16 mouse cellular contexts compared by ENCODE assay signal in genomic region chr2:142891283-142891682, GRCm38 (mm10).
"Had no signal": no experiment of that assay in that cellular context is flagged by ENCODE, and none has a peak within 500 bp of the region (broad histone marks: within the 10 kb centered on the region; RNA-seq: fewer than 3 reads in every experiment).

No protein-coding gene starts in this region.

- H3K4me1 ChIP-seq: liver, embryonic 15.5 days; neural tube, embryonic 13.5 days had no signal

- H3K27me3 ChIP-seq: liver, embryonic 15.5 days; megakaryocyte, embryonic 14.5 days; neural tube, embryonic 13.5 days had no signal

- DNase-seq: kidney, adult 8-10 months; kidney, postnatal 10 days; kidney, postnatal 4 days; lung, adult 2 months; lung, postnatal 14 days; midbrain, embryonic 14.5 days; retina, postnatal 1 day; right cerebral cortex, postnatal 4 days; spleen, adult 18-20 months; thymus, adult 18-20 months; thymus, postnatal 14 days had no signal

- H3K27ac ChIP-seq: layer of hippocampus, adult 2 months; liver, embryonic 15.5 days; macrophage; neural tube, embryonic 13.5 days had no signal

- H3K4me3 ChIP-seq: layer of hippocampus, adult 2 months; liver, embryonic 15.5 days; megakaryocyte, embryonic 14.5 days; neural tube, embryonic 13.5 days had no signal

- H3K9ac ChIP-seq: liver, embryonic 15.5 days; neural tube, embryonic 13.5 days had no signal

- H3K9me3 ChIP-seq: liver, embryonic 15.5 days; megakaryocyte, embryonic 14.5 days; neural tube, embryonic 13.5 days had no signal

- H3K4me2 ChIP-seq: liver, embryonic 15.5 days; neural tube, embryonic 13.5 days had no signal

- H3K36me3 ChIP-seq: liver, embryonic 15.5 days; neural tube, embryonic 13.5 days had no signal
